Mouse (Mus musculus) retina, postnatal 7 days (tissue): ENCODE results near the gene Aldh5a1.

Experiments used
- DNase-seq: peaks from one replicate; pipeline ENCODE4 v3.0.0-alpha.2; 2012; ENCODE audit warnings: low read depth, low spot score

Aldh5a1 gene

GRCm38 (mm10) chr13:24866430-24867402, 70.7 kb downstream of the Aldh5a1 start:
- DNase-seq = no peak

DNA sequence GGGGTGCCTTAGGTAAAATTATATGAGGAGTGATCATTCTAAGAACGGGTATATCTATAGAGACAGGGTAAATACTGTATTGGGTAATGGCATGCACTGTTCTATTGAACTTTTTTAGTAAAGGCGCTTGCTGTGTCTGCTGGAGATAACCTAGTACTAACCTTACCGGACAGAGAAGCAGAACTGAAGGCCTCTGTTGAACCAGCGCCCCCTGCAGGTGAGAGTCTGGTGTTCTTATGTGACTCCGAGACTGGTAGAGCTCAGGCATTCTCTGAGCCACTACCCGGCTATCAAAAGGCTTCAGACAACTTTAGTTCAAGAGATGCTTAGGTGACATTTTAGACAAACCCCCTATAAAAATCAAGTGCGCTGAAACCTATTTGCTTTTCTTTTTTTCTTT, 74.9 kb downstream of the Aldh5a1 start:
- DNase-seq = no peak

- DNase-seq = no peak
Observed at GRCm38 (mm10) chr13:24862021-24862420, 75.4 kb downstream of the Aldh5a1 start.

- no peak for DNase-seq
Observed at GRCm38 (mm10) chr13:24861084-24861483, 76.4 kb downstream of the Aldh5a1 start.

DNA sequence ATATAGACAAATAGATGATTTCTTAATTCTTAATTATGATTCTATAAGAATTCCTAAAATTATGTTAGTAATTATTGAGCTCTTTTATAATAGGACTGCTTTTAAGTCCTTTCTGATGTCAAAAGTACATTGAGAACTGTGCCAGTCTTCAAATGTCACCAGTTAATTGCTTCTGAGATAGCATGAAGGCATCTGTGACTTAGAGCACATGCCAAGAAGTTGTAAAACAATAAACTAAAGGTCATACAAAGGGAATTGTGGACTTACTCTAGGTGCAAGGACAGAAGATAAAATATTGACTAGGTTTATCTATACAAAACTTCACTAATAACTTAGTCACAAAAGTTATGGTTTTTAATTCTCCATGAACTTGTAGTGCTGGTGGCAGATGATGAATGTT, 78.3 kb downstream of the Aldh5a1 start:
- DNase-seq = no peak
